Mouse (Mus musculus): ENCODE results near the gene Ldlrad1. TPM values are rescaled to one million over a fixed set of nuclear protein-coding genes. Genes with fewer than 3 reads are reported as not detected.

The Ldlrad1 gene
- not detected in 2 replicates for polyA plus RNA-seq (2015; fragmentation: Nextera tagmentation; extraction: Ambion mirVana)

GRCm38 (mm10) chr4:107208880-107209279 is at the start of gene Ldlrad1:
Gene Ldlrad1 (plus strand): TSS chr4:107209180.
- Histone ChIP-seq H3K36me3 (peaks cover 39% of the 10 kb centered on the region), H3K4me2 (replicated peaks) (no peak within 1 kb of the TSS), H3K27me3 (no peaks in the 10 kb centered on the region), H3K27ac (no peak within 1 kb of the TSS), H3K4me3 (no peak within 1 kb of the TSS), H3K9ac (no peak within 1 kb of the TSS), H3K9me3 (no peaks in the 10 kb centered on the region), H3K4me1 (peaks cover 6% of the 10 kb centered on the region; the same call in 1 of the 2 replicates)
- 89% methylated on average over 3 of the region's 3 CpGs for WGBS
- no peak for ATAC-seq (ENCODE audit: low FRiP score, low read depth)

DNA sequence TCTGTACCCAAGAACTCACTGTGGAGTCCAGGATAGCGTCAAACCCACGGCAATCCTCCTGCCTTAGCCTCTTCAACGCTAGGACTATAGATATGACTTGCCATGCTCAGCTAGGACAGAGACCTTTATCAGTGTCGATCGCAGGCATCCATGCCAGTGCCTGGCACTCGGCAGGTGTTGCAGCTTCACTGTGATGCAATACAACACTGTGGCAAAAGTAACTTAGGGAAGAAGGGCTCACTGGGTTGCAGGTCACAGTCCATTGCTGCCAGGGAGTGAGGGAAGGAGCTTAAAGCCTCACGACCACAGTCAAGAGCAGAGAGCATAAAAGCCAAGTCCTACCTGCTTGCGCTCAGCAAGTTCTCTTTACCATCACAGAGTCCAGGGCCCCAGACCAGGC is 48.8 kb upstream of the Ldlrad1 start:
- Histone ChIP-seq H3K4me3 (no peak overlapping the region), H3K4me2 (replicated peaks) (no peak overlapping the region), H3K9ac (no peak overlapping the region), H3K36me3 (peaks cover 66% of the 10 kb centered on the region), H3K27me3 (no peaks in the 10 kb centered on the region), H3K27ac (no peak overlapping the region), H3K9me3 (no peaks in the 10 kb centered on the region), H3K4me1 (no peaks in the 10 kb centered on the region)
- no peak for ATAC-seq (ENCODE audit: low FRiP score, low read depth)
- 90% methylated on average over 8 of the region's 8 CpGs for WGBS

GRCm38 (mm10) chr4:107163341-107163740 is 45.6 kb upstream of the Ldlrad1 start:
- H3K4me1 ChIP-seq = no peaks in the 10 kb centered on the region
- peaks cover 53% of the 10 kb centered on the region for H3K36me3 ChIP-seq
- no peaks in the 10 kb centered on the region for H3K27me3 ChIP-seq
- 89% methylated on average over 10 of the region's 10 CpGs for WGBS
- no peaks in the 10 kb centered on the region for H3K9me3 ChIP-seq
- H3K4me2 ChIP-seq (replicated peaks) = no peak overlapping the region
- no peak overlapping the region for H3K27ac ChIP-seq
- no peak for ATAC-seq (ENCODE audit: low FRiP score, low read depth)
- no peak overlapping the region for H3K9ac ChIP-seq
- no peak overlapping the region for H3K4me3 ChIP-seq

DNA sequence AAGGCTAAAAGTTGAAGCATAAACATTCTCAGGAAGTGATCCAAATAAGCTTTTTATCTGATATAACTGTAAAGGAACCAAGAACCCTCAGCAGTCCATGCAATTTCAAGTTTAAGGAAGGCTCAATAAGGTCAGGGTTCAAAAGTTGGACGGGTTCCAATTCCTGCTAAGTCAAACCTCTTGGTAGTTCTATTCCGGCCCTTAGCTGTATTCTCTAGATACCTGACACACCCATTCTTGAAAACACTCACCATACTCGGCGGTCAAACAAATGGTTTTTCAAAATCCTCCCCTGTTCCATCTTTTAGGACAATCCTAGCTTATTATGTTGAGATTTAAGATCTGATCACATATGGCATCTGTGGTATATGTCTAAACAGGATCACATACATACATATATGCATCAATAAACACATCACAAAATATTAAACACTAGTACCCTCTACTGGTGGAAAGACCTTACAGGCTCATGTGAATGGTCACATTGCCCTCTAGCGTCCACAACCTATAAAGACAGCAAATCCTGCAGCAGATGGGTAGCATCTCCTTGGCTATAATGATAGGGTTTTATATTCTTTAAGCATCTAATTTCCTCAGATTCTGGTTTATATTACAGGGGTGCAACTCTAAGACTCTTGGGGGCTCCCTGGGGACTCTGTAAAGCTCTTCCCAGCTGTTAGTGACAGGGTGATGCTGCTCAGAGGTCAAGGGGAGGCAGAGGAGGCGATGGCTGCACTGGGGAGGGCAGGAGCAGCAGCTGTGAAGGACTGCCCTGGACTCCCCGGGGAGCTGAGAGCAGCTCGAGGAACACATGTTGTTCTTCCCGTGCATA is 45.0 kb upstream of the Ldlrad1 start:
- H3K4me2 ChIP-seq (replicated peaks) = no peak overlapping the region
- peak; percentile 66 for ATAC-seq (ENCODE audit: low FRiP score, low read depth)
- no peak overlapping the region for H3K4me3 ChIP-seq
- peaks cover 48% of the 10 kb centered on the region for H3K36me3 ChIP-seq
- WGBS = 39% methylated on average over 9 of the region's 9 CpGs
- H3K9ac ChIP-seq = no peak overlapping the region
- no peaks in the 10 kb centered on the region for H3K27me3 ChIP-seq
- no peaks in the 10 kb centered on the region for H3K4me1 ChIP-seq
- no peak overlapping the region for H3K27ac ChIP-seq
- no peaks in the 10 kb centered on the region for H3K9me3 ChIP-seq

DNA sequence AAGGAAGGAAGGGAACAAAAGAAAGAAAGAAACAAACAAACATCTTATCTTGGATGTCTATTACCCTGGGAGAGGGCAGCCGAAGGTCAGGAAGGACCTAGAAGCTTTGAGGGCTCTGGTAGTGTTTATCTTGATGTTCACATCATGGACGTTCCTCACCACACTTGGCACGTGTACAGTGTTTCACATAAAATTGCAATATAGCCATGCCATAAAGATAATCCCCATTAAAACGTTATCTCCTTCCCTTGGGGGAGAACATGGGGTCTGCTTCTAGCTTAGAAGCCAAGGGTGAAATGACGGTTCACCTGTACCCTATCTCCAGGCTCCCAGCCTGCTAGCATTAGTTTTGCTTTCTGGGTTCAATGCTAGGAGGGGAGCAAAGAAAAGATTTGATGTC is 42.3 kb upstream of the Ldlrad1 start:
- Histone ChIP-seq H3K27me3 (no peaks in the 10 kb centered on the region), H3K36me3 (peaks cover 25% of the 10 kb centered on the region), H3K9me3 (no peaks in the 10 kb centered on the region), H3K4me2 (replicated peaks) (no peak overlapping the region), H3K4me3 (no peak overlapping the region), H3K27ac (no peak overlapping the region), H3K9ac (no peak overlapping the region), H3K4me1 (no peaks in the 10 kb centered on the region)
- WGBS = 80% methylated on average over 5 of the region's 5 CpGs
- ATAC-seq (ENCODE audit: low FRiP score, low read depth) = no peak

- H3K27ac ChIP-seq = no peak overlapping the region
- H3K9me3 ChIP-seq = no peaks in the 10 kb centered on the region
- no peaks in the 10 kb centered on the region for H3K27me3 ChIP-seq
- WGBS = 85% methylated on average over 5 of the region's 5 CpGs
- H3K4me3 ChIP-seq = no peak overlapping the region
- peaks cover 33% of the 10 kb centered on the region for H3K36me3 ChIP-seq
- H3K9ac ChIP-seq = no peak overlapping the region
- H3K4me1 ChIP-seq = no peaks in the 10 kb centered on the region
- ATAC-seq (ENCODE audit: low FRiP score, low read depth) = no peak
- no peak overlapping the region for H3K4me2 ChIP-seq (replicated peaks)
Measured at GRCm38 (mm10) chr4:107167798-107168197, 41.2 kb upstream of the Ldlrad1 start.

DNA sequence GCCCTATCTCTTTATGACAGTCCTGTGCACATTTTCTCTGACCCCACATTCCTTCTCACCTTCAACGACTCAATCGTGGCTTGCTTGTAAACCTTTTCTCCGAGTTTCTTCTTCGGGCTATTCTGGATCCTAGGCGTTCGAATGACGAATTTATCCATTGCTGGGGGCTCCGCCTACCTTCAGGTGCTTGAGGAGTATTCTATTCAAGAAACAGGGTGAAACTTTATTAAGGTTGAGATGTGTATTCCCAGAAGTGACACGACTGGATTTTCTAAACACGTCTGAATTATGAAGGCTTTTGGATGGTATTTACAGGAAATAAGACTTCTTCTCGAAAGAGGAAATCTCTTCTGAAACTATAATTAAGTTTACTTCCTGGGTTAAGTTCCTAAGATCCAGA is 31.5 kb upstream of the Ldlrad1 start:
- Histone ChIP-seq H3K4me3 (peak overlapping the region; percentile 96), H3K4me2 (replicated peaks) (peak overlapping the region; percentile 81), H3K27me3 (no peaks in the 10 kb centered on the region), H3K9ac (peak overlapping the region; percentile 93), H3K36me3 (peaks cover 23% of the 10 kb centered on the region), H3K27ac (peak overlapping the region; percentile 96; the same call in 1 of the 2 replicates), H3K4me1 (peaks cover 36% of the 10 kb centered on the region), H3K9me3 (no peaks in the 10 kb centered on the region)
- no peak for ATAC-seq (ENCODE audit: low FRiP score, low read depth)
- WGBS = 42% methylated on average over 11 of the region's 11 CpGs

- H3K27me3 ChIP-seq = no peaks in the 10 kb centered on the region
- WGBS = under 1% methylated on average over 48 of the region's 49 CpGs
- H3K4me3 ChIP-seq = peak within 1 kb of the TSS; percentile 96
- peak within 1 kb of the TSS; percentile 81 for H3K4me2 ChIP-seq (replicated peaks)
- peaks cover 17% of the 10 kb centered on the region for H3K36me3 ChIP-seq
- peak within 1 kb of the TSS; percentile 96 for H3K27ac ChIP-seq
- H3K4me1 ChIP-seq = peaks cover 41% of the 10 kb centered on the region
- H3K9me3 ChIP-seq = no peaks in the 10 kb centered on the region
- peak within 1 kb of the TSS; percentile 93 for H3K9ac ChIP-seq
- peak; percentile 96 for ATAC-seq (ENCODE audit: low FRiP score, low read depth)
Measured at GRCm38 (mm10) chr4:107178182-107178829, 30.7 kb upstream of the Ldlrad1 start, which contains the start of gene Tmem59. Gene Tmem59 (plus strand): TSS chr4:107178399.

DNA sequence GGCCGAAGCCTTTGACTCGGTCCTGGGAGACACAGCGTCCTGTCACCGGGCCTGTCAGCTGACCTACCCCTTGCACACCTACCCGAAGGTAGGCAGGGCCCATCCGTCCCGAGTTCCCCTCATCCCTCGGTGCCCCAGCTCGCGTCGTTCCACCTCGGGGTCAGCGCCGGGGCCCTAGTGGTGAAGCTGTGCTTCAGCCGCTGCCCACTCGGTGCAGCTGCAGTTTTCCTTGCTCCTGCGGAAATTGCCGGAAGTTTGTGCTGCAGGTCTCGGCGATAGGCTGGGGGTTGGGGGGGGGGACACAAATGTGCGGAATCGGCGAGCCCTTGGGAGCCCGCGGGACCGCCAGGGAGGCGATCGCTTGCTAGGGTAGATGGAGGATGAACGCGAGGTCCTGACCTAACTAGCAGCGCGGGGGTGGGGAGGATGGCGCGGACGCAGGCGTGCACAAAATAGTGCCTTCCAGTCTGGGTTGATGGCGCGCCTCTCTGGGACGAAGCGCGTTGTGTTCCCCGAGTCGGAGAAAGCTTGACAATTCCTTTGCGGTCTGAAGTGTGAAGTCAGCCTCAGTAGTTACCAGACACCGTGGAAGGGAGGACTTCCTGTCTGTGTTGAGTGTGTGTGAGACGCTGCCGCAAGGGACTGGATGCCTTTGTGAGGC is 30.0 kb upstream of the Ldlrad1 start, which contains the start of gene Tceanc2:
Gene Tceanc2 (minus strand): TSS at position 287 of the 661 bp plus-strand sequence.
- Histone ChIP-seq H3K9ac (peak within 1 kb of the TSS; percentile 93), H3K27me3 (no peaks in the 10 kb centered on the region), H3K9me3 (no peaks in the 10 kb centered on the region), H3K27ac (peak within 1 kb of the TSS; percentile 96), H3K36me3 (peaks cover 12% of the 10 kb centered on the region), H3K4me1 (peaks cover 42% of the 10 kb centered on the region), H3K4me2 (replicated peaks) (peak within 1 kb of the TSS; percentile 81), H3K4me3 (peak within 1 kb of the TSS; percentile 96)
- ATAC-seq (ENCODE audit: low FRiP score, low read depth) = peak; percentile 2; the same call in 1 of the 2 replicates
- WGBS = under 1% methylated on average over 47 of the region's 47 CpGs

DNA sequence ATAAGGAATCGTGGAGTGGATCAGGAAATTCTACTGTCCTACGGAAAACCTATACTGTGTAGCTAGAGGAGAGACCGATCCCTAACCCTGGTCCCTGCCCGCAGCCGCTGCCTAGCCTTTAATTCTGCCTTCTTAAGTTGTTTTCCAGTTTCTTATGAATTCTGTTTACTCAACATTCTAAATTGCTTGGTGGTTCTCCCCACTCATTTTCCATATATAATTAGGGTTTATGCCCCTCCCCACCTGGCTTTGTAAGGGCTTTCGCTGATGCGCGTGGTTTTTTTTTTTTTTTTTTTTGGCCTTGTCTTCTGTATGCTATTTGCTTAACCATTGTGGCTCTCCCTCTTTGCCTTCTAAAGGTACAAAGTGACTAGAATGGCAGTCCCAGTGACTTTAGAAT is 29.4 kb upstream of the Ldlrad1 start:
- ATAC-seq (ENCODE audit: low FRiP score, low read depth) = no peak
- Histone ChIP-seq H3K27me3 (no peaks in the 10 kb centered on the region), H3K9ac (peak overlapping the region; percentile 93), H3K4me1 (peaks cover 42% of the 10 kb centered on the region), H3K4me2 (replicated peaks) (peak overlapping the region; percentile 81), H3K9me3 (no peaks in the 10 kb centered on the region), H3K4me3 (peak overlapping the region; percentile 96), H3K27ac (peak overlapping the region; percentile 96; the same call in 1 of the 2 replicates), H3K36me3 (peaks cover 9% of the 10 kb centered on the region)
- WGBS = 2% methylated on average over 8 of the region's 8 CpGs

- ATAC-seq (ENCODE audit: low FRiP score, low read depth) = no peak
- no peaks in the 10 kb centered on the region for H3K27me3 ChIP-seq
- H3K27ac ChIP-seq = no peak overlapping the region
- peaks cover under 1% of the 10 kb centered on the region; the same call in 1 of the 2 replicates for H3K36me3 ChIP-seq
- H3K4me3 ChIP-seq = peak overlapping the region; percentile 96; the same call in 1 of the 2 replicates
- H3K4me2 ChIP-seq (replicated peaks) = no peak overlapping the region
- H3K9me3 ChIP-seq = no peaks in the 10 kb centered on the region
- H3K9ac ChIP-seq = no peak overlapping the region
- peaks cover 50% of the 10 kb centered on the region for H3K4me1 ChIP-seq
Measured at GRCm38 (mm10) chr4:107180746-107181145, 28.2 kb upstream of the Ldlrad1 start.

- H3K4me1 ChIP-seq = peaks cover 56% of the 10 kb centered on the region
- ATAC-seq (ENCODE audit: low FRiP score, low read depth) = no peak
- H3K36me3 ChIP-seq = peaks cover 11% of the 10 kb centered on the region
- H3K4me2 ChIP-seq (replicated peaks) = no peak overlapping the region
- no peak overlapping the region for H3K27ac ChIP-seq
- no peak overlapping the region for H3K4me3 ChIP-seq
- H3K9me3 ChIP-seq = no peaks in the 10 kb centered on the region
- whole genome bisulfite sequencing = 82% methylated on average over 6 of the region's 6 CpGs
- H3K9ac ChIP-seq = no peak overlapping the region
- H3K27me3 ChIP-seq = no peaks in the 10 kb centered on the region
Measured at GRCm38 (mm10) chr4:107181866-107182265, 27.1 kb upstream of the Ldlrad1 start.
